Mouse (Mus musculus): ENCODE data around the gene Ppm1f. TPM values are rescaled to one million over a fixed set of nuclear protein-coding genes. Genes with fewer than 3 reads are reported as not detected.
A peak's percentile ranks its signal among the peaks of the same experiment; 100 is the strongest.
"Not testable (repeated sequence)": the region's sequence is repeated elsewhere in the genome, so short reads cannot be mapped to it uniquely, and the experiment has no call there.

Ppm1f gene
- total RNA-seq (2021) = 10 to 100 TPM; 28.4 to 28.8 TPM
- long read RNA-seq, experiment 1, full-length matches to known transcripts = 24 of 36 reads
- long read RNA-seq, experiment 1, partial matches to known transcripts = 11 of 36 reads
- long read RNA-seq, experiment 1, other reads (novel, unspliced or antisense) = 1 of 36 reads
- long read RNA-seq, experiment 2, full-length matches to known transcripts = 23 of 36 reads
- long read RNA-seq, experiment 2, partial matches to known transcripts = 10 of 36 reads
- long read RNA-seq, experiment 2, other reads (novel, unspliced or antisense) = 3 of 36 reads

DNA sequence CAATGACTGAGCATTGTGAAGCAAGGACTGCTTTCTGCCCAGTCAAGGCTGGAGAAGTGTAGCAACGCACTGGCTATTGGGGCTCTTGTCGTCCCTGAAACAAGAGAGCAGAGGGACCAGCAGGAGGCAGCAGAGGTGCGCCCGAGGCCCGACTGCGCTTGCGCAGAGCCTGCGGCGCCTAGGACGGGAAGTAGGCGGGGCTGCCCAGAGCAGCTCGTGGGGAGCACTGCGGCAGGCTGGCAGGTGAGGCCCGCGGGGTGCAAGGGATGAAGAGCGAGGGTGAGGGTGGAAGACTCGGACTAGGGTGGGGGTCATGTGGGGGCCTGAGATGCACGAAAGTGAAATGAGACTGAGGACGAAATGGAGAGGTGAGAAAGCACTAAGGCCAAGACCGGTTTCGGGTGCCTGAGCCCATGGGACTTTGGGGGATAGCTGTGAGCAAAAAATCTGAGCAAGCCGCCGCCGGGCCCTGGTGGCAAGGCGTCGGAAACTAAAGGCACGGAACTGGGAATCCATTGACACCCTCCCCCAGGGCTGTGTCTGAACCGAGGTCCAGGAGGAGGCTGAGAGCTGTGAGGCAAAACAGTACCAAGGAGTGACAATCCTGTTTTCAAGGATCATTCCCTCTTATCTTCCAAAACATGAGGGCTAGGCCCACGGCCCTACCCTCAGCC lies at the start of gene Ppm1f:
Gene Ppm1f, plus strand, starts transcription at position 88 of the 674 bp plus-strand sequence.
- peak; percentile 86 to 93 for DNase-seq (ENCODE audit: low spot score in 2 of 2)

DNA sequence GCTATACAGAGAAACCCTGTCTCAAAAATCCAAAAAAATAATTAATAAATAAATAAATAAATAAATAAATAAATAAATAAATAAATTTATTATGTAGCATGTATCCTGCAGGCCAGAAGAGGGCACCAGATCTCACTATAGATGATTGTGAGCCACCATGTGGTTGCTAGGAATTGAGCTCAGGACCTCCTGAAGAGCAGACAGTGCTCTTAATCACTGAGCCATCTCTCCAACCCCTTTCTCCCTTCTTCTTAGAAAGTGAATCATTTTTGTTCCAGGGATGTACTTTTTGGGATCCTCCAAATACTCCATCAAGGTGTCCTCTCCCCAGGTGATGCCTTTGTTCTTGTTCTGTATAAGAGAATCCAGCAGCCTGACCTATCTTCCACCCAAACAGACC lies 47.1 kb upstream of the Ppm1f start:
- DNase-seq (ENCODE audit: low spot score in 2 of 2) = no peak

DNA sequence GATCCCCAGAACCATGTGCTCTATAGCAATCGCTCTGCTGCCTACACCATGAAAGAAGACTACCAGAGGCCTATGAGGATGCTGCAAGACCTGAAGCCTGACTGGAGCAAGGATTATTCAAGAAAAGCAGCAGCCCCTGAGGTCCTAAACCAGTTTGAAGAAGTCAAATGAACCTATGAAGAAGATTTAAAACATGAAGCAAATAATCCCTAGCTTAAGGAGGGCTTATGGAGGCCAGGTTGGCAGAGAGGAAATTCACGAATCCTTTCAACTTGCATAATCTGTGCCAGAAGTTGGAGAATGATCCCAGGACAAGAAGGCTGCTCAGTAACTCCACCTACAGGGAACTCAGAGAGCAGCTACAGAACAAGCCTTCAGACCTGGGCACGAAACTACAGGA lies 43.9 kb upstream of the Ppm1f start:
- DNase-seq (ENCODE audit: low spot score in 2 of 2) = no peak

DNA sequence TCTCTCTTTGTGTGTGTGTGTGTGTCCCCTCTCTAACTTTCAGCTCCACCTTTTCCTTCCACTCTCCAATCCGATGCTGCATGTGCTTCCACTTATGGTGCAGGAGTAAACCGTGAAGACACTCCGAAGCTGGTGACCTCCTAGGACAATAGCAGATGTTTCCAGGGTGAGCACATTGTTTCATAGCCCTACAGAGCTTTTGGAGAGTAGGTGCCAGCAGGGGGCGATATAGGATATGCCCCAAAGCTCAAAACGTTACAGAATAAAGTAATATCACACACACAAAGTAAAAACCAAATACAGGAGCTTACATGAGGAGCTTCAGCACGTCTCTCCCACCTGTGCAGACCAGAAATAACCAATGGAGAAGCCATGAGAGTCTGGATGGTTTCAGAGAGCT lies 41.4 kb upstream of the Ppm1f start:
- peak in 1 of 2 experiments; percentile 34 for DNase-seq (ENCODE audit: low spot score in 2 of 2)

DNA sequence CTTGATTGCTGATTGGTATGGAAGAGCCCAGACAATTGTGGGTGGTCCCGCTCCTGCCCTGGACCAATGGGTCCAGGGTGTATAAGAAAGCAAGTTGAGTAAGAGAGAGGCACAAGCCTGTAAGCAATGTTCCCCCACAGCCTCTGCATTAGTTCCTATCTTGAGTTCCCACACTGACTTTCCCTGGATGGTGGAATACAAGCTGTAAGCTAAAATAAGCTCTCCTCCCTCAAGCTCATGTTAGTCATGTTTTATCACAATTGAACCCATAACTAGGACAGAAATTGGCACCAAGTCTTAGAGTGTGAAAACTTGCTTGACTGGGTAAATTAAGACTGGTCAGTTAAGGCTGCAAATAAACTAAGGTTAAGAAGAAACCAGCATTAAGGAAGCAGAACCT lies 40.7 kb upstream of the Ppm1f start:
- no peak for DNase-seq (ENCODE audit: low spot score in 2 of 2)

DNA sequence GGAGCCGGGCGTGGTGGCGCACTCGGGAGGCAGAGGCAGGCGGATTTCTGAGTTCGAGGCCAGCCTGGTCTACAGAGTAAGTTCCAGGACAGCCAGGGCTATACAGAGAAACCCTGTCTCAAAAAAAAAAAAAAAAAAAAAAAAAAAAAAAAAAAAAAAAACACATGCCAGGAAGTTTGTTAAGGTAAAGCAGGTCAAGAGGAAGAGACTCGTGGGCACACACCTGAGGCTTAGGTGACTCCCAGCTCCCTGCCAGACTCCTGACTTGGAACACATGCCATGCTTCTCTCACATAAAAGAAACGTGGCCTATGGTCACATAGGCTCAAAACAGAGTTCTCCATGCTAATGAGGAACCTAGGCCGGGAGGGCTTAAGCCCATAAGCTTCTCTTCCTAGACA lies 40.2 kb upstream of the Ppm1f start:
- not testable (repeated sequence) for DNase-seq (ENCODE audit: low spot score in 2 of 2)

DNA sequence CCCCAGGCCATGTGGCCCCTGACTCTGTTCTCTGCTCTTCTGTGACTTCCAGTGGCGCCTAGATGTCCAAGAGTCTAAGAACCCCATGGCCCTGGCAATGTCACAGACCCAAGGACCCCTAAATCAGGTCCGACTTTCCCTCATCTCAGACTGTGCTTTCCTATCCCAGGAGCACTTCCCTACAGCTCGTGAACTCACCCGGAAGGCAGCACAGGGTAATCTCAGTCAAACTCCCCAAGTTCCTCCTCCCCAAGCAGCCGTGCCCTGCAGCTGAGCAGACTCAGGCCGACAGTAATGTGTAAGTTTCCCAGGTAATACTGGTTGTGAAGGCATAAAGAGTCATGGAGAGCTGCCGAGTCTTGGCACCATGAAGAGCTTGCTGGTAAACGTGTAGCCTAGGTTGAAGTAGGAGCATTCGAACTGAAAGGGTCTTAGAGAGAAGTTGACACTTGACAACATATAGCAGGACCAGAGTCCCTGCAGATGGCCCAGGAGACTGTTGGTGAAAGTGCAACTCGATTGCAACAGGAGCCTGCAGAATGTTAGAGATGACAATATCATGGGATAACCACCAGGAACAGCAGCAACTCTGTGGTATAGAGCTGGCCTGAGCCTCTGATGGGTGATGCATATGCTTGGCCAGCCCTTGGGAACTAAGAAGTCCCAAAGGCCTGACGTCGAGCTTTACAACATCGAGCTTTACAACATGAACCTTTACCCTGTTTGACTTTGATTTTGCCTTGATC lies 39.4 kb upstream of the Ppm1f start:
- DNase-seq (ENCODE audit: low spot score in 2 of 2) = no peak

DNA sequence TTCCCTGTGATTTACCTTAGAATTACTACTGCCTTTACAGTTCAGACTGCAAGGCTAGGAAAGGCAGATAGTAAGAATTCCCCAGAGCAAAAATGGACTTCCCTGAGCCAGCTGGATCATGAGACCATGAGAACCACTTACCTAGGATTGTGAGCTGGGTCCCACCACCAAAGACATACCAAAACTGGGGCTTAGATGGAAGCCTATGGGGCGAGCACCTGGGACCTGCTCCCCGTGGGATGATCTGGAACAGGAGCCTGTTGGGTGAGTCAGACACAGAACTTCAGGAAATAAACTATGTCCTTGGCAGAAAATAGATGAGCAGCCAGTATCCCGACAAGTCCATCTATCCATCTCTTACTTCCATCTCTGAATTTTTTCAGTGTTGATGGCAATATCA lies 34.0 kb upstream of the Ppm1f start:
- DNase-seq (ENCODE audit: low spot score in 2 of 2) = no peak

DNA sequence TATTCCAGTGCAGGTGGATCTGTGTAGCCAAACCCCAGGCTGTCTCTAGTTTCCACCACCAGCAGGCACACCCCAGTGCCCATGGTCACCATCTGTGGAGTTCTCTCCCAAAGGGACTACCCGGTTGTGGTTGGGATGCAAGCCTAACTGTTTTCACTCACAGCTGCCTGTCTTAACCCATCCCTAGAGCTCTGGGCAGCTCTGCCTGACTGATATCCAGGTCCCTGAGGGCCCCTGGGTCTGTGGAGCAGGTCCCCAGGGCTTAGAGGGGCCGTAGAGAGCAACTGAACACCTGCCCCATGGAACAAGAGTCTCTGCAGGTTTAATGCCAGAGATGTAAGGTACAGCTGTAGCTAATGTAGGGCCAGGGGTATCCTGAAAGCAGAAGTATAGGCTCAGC lies 32.3 kb upstream of the Ppm1f start, which contains the start of gene Igll1:
Gene Igll1, minus strand, starts transcription at position 8 of the 400 bp plus-strand sequence.
- DNase-seq (ENCODE audit: low spot score in 2 of 2) = no peak

DNA sequence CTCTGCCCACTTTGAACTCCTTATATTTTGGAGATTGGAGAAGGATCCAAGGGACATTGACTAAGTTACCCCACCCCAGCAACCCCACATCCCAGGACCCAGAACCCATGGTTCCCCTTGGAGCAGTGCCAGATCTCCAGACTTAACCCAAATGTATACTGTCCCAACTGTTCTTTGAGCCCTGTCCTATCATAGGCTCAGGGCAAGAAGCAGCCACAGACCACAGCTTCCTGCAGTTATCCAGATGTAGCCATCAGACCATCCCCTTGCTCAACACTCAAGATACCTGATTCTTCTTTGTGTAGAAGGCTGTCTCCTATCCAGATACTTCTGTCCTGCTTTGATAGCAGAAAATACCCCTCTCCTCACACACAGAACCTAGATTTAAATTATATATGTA lies 31.1 kb upstream of the Ppm1f start:
- no peak for DNase-seq (ENCODE audit: low spot score in 2 of 2)

DNA sequence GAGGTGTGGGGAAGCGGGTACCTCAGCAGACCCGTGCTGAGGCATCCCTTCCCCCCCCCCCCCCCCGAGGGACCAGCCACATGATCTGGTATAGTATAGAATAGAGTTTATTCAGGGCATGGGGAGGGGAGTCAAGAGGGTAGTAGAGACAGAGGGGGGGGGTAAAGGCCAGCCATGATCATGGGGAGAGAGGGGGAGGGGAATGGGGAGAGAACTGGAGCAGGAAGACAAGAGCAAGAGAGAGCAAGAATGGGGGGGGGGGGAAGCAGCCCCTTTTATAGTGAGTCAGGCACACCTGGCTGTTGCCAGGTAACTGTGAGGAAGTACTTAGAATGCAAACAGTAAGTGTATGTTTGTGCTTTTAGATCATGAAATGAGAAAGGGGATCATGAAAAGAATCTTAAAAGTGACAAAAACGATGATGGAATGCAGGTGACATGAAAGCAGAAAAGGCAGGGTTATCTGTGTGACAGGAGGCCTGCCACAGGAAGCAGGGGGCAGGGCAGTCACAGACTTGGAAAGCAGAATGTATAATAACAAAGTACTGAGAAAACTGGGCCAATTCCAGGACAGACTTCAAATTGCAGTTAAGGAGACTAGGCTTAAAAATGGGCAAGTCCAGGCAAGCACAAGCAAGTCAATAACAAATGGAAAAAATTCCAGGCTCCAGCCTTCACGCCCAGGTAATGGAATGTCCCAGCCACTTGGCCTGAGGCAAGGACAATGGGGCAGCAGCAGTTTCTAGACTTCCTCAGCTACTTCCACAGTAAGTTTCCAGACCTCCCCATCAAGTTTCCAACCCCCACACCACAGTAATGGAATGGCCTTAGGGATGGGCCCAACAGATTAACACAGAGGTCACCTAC lies 30.3 kb upstream of the Ppm1f start:
- DNase-seq (ENCODE audit: low spot score in 2 of 2) = no peak

DNA sequence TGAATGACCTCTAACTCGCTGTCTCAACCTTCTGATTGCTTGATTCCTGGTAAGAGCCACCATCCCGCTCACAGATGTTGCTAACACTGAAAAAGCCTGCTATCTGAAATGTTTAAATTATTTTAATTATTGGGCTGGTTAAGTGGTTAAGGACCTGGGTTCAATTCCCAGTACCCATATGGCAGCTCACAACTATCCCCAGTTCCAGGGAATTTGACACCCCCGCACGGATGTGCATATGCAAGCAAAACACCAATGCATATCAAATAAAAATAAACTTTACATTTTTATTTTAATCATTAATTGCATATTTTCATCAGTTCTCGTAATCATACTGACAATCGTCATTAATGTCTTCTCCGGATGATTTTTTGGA lies 26.0 kb upstream of the Ppm1f start:
- DNase-seq (ENCODE audit: low spot score in 2 of 2) = no peak

DNA sequence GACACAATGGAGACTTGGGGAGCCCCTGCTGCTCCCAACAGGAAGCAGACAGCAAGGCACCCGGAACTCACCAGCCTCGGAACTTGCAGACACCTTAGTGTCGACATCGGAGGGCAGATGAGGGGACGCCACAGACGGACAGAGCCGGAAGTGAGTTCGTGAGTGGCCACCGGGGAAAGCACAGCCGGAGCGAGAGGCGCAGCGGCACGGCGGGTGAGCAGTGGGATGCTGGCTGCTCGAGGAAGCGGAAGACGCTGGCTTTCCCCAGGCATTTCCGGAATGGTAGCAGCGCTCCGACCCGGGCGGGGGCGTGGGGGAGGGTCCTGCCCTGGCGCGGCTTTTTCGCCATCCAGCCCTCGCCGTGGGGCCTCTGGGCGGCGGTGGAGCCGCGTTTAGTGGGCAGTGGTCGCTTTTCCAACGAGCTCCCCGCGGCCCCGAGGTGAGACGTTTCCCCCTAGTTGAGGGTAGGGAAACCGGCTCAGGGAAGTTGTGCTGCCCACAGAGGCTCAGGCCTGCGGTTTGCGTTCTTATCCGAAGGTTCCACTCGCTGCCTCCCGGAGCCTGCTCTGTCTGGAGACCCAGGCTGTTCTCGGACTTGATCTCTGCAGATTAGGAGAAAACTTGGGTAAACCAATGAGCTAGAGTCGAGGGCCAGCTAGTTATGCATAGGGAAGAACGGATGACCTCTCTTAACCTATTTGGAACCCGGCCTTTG lies 25.5 kb upstream of the Ppm1f start, which contains the start of the genes Top3b and Vpreb1:
Gene Top3b, plus strand, starts transcription at position 120 of the 715 bp plus-strand sequence.
Gene Vpreb1, minus strand, starts transcription at position 227 of the 715 bp plus-strand sequence.
- peak; percentile 72 to 89 for DNase-seq (ENCODE audit: low spot score in 2 of 2)

DNA sequence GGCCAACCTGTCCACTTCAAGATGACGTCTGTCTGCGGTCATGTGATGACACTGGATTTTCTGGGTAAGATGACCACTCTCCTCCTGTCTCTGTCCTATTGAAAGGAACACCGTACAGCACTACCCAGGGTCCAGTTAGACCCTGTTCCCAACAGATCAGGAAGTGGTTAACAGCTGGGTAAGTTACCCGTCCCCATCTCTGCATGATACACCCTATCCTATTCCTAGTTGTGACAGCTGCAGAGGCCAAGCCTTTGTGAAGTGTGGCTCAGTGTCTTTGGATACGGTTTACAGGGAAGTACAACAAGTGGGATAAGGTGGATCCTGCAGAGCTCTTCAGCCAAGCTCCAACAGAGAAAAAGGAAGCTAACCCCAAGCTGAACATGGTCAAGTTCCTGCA lies 17.2 kb upstream of the Ppm1f start:
- no peak for DNase-seq (ENCODE audit: low spot score in 2 of 2)

DNA sequence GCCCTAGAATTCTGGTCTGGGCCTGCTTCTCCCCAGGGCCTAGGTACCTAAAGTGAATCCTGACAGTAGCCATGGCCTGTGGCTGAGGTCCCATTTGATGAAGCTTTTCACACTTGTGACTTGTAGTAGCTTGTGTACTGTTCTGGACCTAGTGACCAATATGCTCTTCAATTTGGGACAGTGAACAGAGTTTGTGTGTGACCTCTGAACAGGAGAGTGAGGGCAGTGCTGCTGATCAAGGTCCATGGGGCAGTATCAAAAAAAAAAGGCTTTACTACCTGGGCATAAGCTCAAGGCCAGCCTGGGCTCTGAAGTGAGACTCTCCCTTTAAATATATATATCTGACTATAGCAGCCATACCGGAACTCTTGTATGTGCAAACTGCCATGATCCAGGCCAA lies 7.9 kb upstream of the Ppm1f start:
- no peak for DNase-seq (ENCODE audit: low spot score in 2 of 2)

DNA sequence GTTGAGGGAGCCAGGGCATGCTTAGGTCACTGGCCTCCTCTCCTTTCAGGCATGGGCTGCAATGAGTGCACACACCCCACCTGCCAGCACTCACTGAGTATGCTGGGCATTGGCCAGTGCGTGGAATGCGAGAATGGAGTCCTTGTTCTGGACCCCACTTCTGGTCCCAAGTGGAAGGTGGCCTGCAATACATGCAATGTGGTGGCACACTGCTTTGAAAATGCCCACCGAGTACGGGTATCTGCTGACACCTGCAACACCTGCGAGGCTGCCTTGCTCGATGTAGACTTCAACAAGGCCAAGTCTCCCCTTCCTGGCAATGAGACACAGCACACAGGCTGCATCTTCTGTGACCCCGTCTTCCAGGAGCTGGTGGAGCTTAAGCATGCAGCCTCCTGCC lies 3.9 kb upstream of the Ppm1f start:
- no peak for DNase-seq (ENCODE audit: low spot score in 2 of 2)

DNA sequence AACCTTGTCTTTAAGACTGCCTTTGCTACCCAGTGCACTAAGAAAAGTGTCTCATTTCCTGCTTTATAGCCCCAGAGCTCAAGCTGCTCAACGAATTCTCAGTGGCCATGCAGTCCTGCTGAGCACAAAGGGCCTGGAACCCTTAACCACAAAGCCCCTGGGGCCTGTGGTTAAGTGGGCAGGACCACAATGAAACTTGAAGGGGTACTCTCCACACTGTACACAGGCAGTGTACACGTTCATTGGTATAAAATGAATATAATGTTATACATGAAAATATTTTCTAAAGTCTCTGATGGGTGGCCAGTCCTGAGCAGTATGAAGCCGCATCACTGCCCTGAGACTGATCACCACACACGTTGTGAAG lies 271 bp upstream of the Ppm1f start:
- DNase-seq (ENCODE audit: low spot score in 2 of 2) = no peak

DNA sequence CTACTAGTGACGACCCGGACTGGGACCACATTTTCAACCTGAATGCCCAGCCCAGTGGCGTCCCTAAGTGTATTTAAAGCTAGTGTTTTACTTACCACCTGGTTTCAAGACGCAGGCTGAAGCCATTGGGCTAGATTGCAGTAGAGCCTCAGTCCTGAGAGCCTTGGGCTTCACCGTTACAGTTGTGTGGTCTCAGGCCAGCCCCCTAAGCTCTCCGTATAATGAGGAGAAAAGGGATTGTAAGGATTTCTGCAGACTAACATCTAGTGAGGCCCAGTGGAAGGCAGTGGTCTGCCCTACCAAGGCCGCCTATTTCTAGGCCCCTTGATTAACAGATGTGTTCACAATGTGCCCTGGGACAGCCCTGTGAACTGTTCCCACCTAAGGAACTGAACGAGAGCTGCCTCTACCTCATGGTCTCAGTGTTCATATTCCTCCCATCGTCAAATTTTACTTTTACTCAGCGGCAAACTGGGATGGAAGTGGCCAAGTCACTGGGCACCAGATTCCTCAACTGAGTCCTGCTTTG lies 851 bp downstream of the Ppm1f start:
- no peak for DNase-seq (ENCODE audit: low spot score in 2 of 2)

DNA sequence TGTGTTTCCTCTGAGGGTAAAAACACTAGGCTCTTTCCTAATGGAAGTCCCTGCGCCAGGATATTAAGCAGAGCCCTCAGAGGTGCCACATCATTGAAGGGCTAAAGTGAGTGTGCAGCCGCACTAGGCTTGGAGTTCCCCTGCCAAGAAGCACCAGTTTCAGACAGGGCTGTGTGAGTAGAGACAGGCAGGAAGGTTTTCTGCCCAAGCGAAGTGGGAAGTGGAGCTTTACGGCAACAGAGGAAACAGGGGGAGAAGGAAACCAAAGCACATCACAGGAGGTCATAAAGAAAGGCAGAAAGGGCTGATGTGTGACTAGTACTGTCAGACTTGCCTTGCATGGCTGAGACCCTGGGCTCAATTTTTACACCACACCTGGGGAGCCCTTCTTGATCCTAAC lies 6.1 kb downstream of the Ppm1f start:
- no peak for DNase-seq (ENCODE audit: low spot score in 2 of 2)

DNA sequence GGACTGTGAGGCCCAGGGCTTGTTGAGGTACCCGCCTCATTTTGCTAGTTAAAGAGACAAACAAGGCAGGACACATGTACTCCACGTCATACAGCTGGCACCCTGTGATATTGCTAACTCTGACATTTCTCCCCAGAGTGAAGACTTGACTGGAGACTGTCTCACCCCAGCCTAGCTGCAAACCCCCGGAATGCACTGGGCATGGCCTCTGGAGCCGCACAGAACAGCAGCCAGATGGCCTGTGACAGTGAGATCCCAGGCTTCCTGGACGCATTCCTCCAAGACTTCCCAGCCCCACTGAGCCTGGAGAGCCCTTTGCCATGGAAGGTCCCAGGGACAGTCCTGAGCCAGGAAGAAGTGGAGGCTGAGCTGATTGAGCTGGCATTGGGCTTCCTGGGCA lies 6.9 kb downstream of the Ppm1f start:
- DNase-seq (ENCODE audit: low spot score in 2 of 2) = no peak
